Mouse (Mus musculus) kidney, postnatal 0 days (tissue): Measurements from ENCODE around the gene Tbx19. TPM values are rescaled to one million over a fixed set of nuclear protein-coding genes. Genes with fewer than 3 reads are reported as not detected.
A peak's percentile ranks its signal among the peaks of the same experiment; 100 is the strongest.

Experiments
- ATAC-seq: fragments of 200-750 bp; cut with Nextera tagmentation; replicated peaks from 2 replicates; pipeline ENCODE4 v1.8.0; 2017; ENCODE audit warnings: low read depth, moderate number of reproducible peaks, moderate TSS enrichment, moderate library complexity; ENCODE audit not compliant: low FRiP score
- DNase-seq: peaks from one replicate; pipeline ENCODE4 v3.0.0-alpha.2; 2016; ENCODE audit warnings: low spot score
- H3K27ac ChIP-seq: fragments of 300-500 bp; sonication (generic); 2 replicates; pipeline ENCODE4 v1.5.1; 2014; ENCODE audit warnings: mild to moderate bottlenecking
- H3K27me3 ChIP-seq: fragments of 300-500 bp; sonication (generic); 2 replicates; pipeline ENCODE4 v1.6.1; 2014; ENCODE audit warnings: low read length, mixed read lengths; ENCODE audit not compliant: insufficient read depth
- H3K36me3 ChIP-seq: fragments of 300-500 bp; sonication (generic); 2 replicates; pipeline ENCODE4 v1.6.1; 2014; ENCODE audit warnings: low read length, mixed read lengths; ENCODE audit not compliant: insufficient read depth
- H3K4me1 ChIP-seq: fragments of 300-500 bp; sonication (generic); replicated peaks from 2 replicates; pipeline ENCODE4 v1.6.1; 2014; ENCODE audit warnings: antibody characterized with exemption, low read length, mixed read lengths; ENCODE audit not compliant: insufficient read depth
- H3K4me2 ChIP-seq: fragments of 300-500 bp; sonication (generic); 2 replicates; pipeline ENCODE4 v1.6.1; 2014; ENCODE audit warnings: mild to moderate bottlenecking, low read length, moderate library complexity, mixed read lengths
- H3K4me3 ChIP-seq: fragments of 300-500 bp; sonication (generic); replicated peaks from 2 replicates; pipeline ENCODE4 v1.5.1; 2014; ENCODE audit warnings: low read depth, low read length
- H3K9ac ChIP-seq: fragments of 300-500 bp; sonication (generic); 2 replicates; pipeline ENCODE4 v1.6.1; 2014; ENCODE audit warnings: low read depth, low read length
- H3K9me3 ChIP-seq: fragments of 300-500 bp; sonication (generic); replicated peaks from 2 replicates; pipeline ENCODE4 v1.6.1; 2016; ENCODE audit warnings: low read length, inconsistent platforms, mixed read lengths
- CTCF ChIP-seq: IDR thresholded peaks from 2 replicates; pipeline ENCODE4 v1.5.1; 2016; ENCODE audit warnings: antibody characterized with exemption, low read depth, mild to moderate bottlenecking, moderate library complexity
- WGBS: fragments of 180-500 bp; shearing (Covaris S2); extraction: QIAGEN DNeasy Blood & Tissue Kit; methylation state at CpG from one replicate; pipeline ENCODE4 v1.1.7; 2014; 5-methylcytosine and 5-hydroxymethylcytosine counted together
- polyA plus RNA-seq: library from polyadenylated mRNA; unstranded; fragments of >200 nt; fragmentation: Nextera tagmentation; extraction: Ambion mirVana; gene quantifications from 2 replicates; pipeline ENCODE4 v1.2.1, GENCODE M21; 2015

Gene Tbx19
- polyA plus RNA-seq, 1 experiment from 2014 or later: not detected

- Histone ChIP-seq H3K9me3 (no peaks in the 10 kb centered on the region), H3K4me1 (no peaks in the 10 kb centered on the region), H3K4me3 (no peak overlapping the region), H3K27ac (no peak overlapping the region), H3K27me3 (no peaks in the 10 kb centered on the region), H3K4me2 (no peak overlapping the region), H3K9ac (no peak overlapping the region), H3K36me3 (no peaks in the 10 kb centered on the region)
- TF ChIP-seq CTCF: no peak
- DNase-seq: no peak
- 39% methylated on average over 8 of the region's 8 CpGs for WGBS
- ATAC-seq: no peak
Measured at GRCm38 (mm10) chr1:165151216-165151615, 9.4 kb downstream of the Tbx19 start.

- TF ChIP-seq CTCF: no peak
- H3K4me1 ChIP-seq: no peaks in the 10 kb centered on the region
- DNase-seq (peak; percentile 52), ATAC-seq (peak; percentile 65)
- H3K27ac ChIP-seq: no peak overlapping the region
- no peak overlapping the region for H3K4me3 ChIP-seq
- no peak overlapping the region for H3K9ac ChIP-seq
- H3K9me3 ChIP-seq: no peaks in the 10 kb centered on the region
- no peaks in the 10 kb centered on the region for H3K27me3 ChIP-seq
- H3K36me3 ChIP-seq: no peaks in the 10 kb centered on the region
- no peak overlapping the region for H3K4me2 ChIP-seq
- 48% methylated on average over 12 of the region's 12 CpGs for WGBS
Measured at GRCm38 (mm10) chr1:165142343-165142916, 18.1 kb downstream of the Tbx19 start.

- Histone ChIP-seq H3K27me3 (no peaks in the 10 kb centered on the region), H3K9ac (no peak overlapping the region), H3K4me2 (no peak overlapping the region), H3K4me1 (no peaks in the 10 kb centered on the region), H3K36me3 (no peaks in the 10 kb centered on the region), H3K27ac (no peak overlapping the region), H3K4me3 (no peak overlapping the region), H3K9me3 (no peaks in the 10 kb centered on the region)
- ATAC-seq: no peak
- no peak for DNase-seq
- WGBS: 74% methylated on average over 3 of the region's 3 CpGs
- TF ChIP-seq CTCF: no peak
Measured at GRCm38 (mm10) chr1:165140227-165140626, 20.3 kb downstream of the Tbx19 start.

DNA sequence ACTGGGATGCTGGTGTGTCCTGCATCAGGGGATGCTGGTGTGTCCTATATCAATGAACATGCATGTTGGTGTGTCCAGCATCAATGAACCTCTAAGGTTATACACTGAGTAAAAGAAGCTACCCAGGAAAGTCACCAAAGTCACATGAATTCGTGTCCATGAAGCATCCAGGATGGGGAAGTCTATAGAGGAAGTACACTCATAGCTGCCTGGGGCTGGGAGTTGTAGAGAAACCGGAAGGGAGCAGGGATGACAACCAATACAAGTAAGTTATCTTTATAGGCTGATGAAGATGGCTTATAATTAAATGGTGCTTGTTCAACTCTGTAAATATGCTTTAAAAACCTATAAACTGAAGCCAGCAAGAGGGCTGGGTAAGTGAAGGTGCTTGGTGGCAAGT, 26.7 kb downstream of the Tbx19 start:
- no peaks in the 10 kb centered on the region for H3K4me1 ChIP-seq
- H3K36me3 ChIP-seq: no peaks in the 10 kb centered on the region
- no peak for TF ChIP-seq CTCF
- H3K9ac ChIP-seq: no peak overlapping the region
- no peaks in the 10 kb centered on the region for H3K9me3 ChIP-seq
- no peak overlapping the region for H3K4me3 ChIP-seq
- WGBS: 67% methylated on average over 2 of the region's 2 CpGs
- no peak overlapping the region for H3K4me2 ChIP-seq
- no peak for ATAC-seq
- DNase-seq: no peak
- H3K27ac ChIP-seq: no peak overlapping the region
- H3K27me3 ChIP-seq: no peaks in the 10 kb centered on the region

- Histone ChIP-seq H3K4me3 (no peak overlapping the region), H3K27ac (no peak overlapping the region), H3K9ac (no peak overlapping the region), H3K27me3 (no peaks in the 10 kb centered on the region), H3K36me3 (no peaks in the 10 kb centered on the region), H3K4me2 (no peak overlapping the region), H3K4me1 (no peaks in the 10 kb centered on the region), H3K9me3 (no peaks in the 10 kb centered on the region)
- ATAC-seq (no peak), DNase-seq (no peak)
- no peak for TF ChIP-seq CTCF
- WGBS: 54% methylated on average over 5 of the region's 5 CpGs
Measured at GRCm38 (mm10) chr1:165133279-165133678, 27.3 kb downstream of the Tbx19 start.

DNA sequence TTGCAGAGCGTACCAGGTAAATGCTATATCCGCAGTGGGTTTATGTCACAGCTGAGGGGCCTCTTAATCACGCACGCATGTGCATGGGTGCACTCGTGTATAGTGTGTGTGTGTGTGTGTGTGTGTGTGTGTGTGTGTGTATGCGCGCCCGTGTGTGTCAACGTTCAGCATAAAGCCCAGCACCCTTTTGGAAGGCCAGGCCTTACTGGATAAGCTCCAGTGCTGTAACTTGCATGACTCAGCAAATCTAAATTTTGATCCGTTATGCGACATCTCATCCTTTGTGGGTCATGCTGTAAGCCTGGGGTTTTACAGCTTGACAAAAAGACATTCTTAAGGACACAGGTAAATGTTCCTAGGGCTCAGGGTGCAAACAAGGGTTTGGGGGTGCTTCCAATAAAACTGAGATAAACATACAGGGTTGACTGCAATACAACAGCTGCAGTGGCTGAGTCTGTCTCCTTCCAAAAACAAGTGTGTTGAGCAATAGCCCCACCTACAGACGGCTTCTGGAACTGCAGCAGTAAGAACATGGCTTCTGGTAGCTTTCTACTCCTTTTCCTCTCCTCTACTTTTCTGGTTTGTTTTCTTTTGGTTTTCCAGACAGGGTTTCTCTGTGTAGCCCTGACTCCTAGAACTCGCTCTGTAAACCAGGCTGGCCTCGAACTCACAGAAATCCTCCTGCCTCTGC, 28.2 kb downstream of the Tbx19 start:
- DNase-seq (peak; percentile 71), ATAC-seq (no peak)
- no peaks in the 10 kb centered on the region for H3K36me3 ChIP-seq
- H3K27me3 ChIP-seq: no peaks in the 10 kb centered on the region
- no peaks in the 10 kb centered on the region for H3K4me1 ChIP-seq
- H3K9ac ChIP-seq: no peak overlapping the region
- no peak overlapping the region for H3K4me3 ChIP-seq
- no peaks in the 10 kb centered on the region for H3K9me3 ChIP-seq
- TF ChIP-seq CTCF: peak; percentile 87
- no peak overlapping the region for H3K27ac ChIP-seq
- H3K4me2 ChIP-seq: no peak overlapping the region
- 73% methylated on average over 14 of the region's 14 CpGs for WGBS

DNA sequence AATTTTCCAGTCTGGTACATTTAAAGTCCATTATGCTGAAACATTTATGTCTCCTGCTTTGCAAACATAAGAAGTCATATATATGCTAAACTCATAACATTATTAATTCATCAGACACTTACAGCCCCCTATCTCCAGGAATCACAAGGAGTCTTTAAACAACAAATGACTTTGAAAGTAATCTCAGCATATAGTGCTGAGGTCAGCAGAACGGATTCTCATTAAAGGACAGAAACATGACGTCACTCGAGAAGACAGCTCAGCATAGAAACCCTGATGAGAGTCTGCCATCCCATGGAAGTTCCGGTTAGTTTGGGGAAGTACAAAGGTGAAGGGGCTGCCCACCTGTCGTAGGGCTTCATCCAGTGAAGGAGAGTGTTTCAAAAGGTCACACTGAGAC, 31.0 kb downstream of the Tbx19 start:
- no peak overlapping the region for H3K4me3 ChIP-seq
- H3K9me3 ChIP-seq: no peaks in the 10 kb centered on the region
- no peak for TF ChIP-seq CTCF
- H3K27me3 ChIP-seq: no peaks in the 10 kb centered on the region
- DNase-seq (no peak), ATAC-seq (no peak)
- no peak overlapping the region for H3K27ac ChIP-seq
- no peak overlapping the region for H3K9ac ChIP-seq
- no peaks in the 10 kb centered on the region for H3K4me1 ChIP-seq
- WGBS: 66% methylated on average over 5 of the region's 5 CpGs
- no peaks in the 10 kb centered on the region for H3K36me3 ChIP-seq
- H3K4me2 ChIP-seq: no peak overlapping the region
